Comparison of ENCODE assay signal across 7 mouse cellular contexts in the genomic region with DNA sequence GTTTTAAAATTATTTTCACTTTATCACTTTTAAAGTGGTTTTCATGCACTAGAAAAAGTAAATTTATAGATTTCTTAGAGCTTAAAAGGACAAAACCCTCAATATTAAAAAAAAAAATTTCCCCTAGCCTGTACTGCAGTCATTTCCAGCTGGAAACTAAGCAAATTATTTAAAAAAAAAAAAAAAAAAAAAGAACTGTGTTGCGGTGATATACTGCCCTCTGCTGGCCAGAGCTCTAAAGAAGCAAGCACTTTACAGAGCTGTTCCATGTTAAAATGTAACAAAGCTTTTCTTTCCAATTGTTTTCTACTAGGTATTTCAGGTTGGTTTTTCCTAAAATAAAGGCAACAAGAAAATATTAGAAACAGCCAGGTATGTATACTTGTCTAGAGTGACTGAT. TPM values are rescaled to one million over a fixed set of nuclear protein-coding genes. Genes with fewer than 3 reads are reported as not detected.
DNase-seq lines count a peak whose midpoint lies in the region; TF ChIP-seq lines count a peak whose summit lies in the region.

No protein-coding gene starts in this region.

- intact Hi-C loops in left cerebral cortex, postnatal 4 days (cut with DNase I), result no loop called here

- H3K4me3 ChIP-seq in ES-E14 (ENCODE audit: insufficient read depth in 1 of 2, low read depth in 1 of 2, low read length in 2 of 2, poor library complexity in 1 of 2, severe bottlenecking in 1 of 2), result no peak overlapping the region

- peak; percentile 45 to 53 for DNase-seq in left cerebral cortex, adult 18-20 months (ENCODE audit: low spot score in 2 of 2)
- no peak for DNase-seq in left cerebral cortex, adult 11 months (ENCODE audit: low spot score)
- DNase-seq in ES-E14 (ENCODE audit: low read depth, low spot score), result no peak
- DNase-seq in adrenal gland, adult 8-10 months, result peak; percentile 7
- DNase-seq in embryo, embryonic 9.5 days (ENCODE audit: extremely low spot score), result peak; percentile 6
- DNase-seq in left cerebral cortex, postnatal 4 days, result peak; percentile 40
- DNase-seq in spleen, postnatal 14 days (ENCODE audit: low spot score in 2 of 2), result peak; percentile 9 to 40

- H3K27ac ChIP-seq in ES-E14 (ENCODE audit: insufficient read depth, low read depth, low read length, poor library complexity, severe bottlenecking), result no peak overlapping the region

- in situ Hi-C loops in ES-E14 (cut with MboI; ENCODE audit: low sequenced_read_pairs in 2 of 2, unreplicated experiment in 2 of 2), result loop anchor here (25.0 kb wide), 1 partner anchor 419 kb away; no protein-coding TSS in a partner anchor

- no peaks in the 10 kb centered on the region for H3K4me1 ChIP-seq in ES-E14 (ENCODE audit: control insufficient read depth in 2 of 2, insufficient read depth in 2 of 2, low read length in 2 of 2, poor library complexity in 1 of 2)

- H3K9ac ChIP-seq in ES-E14 (ENCODE audit: insufficient read depth, low read depth, low read length, poor library complexity, severe bottlenecking), result no peak overlapping the region

- H3K36me3 ChIP-seq in ES-E14 (ENCODE audit: control insufficient read depth, insufficient read depth, low read length, poor library complexity, severe bottlenecking), result no peaks in the 10 kb centered on the region

- no peaks in the 10 kb centered on the region for H3K9me3 ChIP-seq in ES-E14 (ENCODE audit: control insufficient read depth, insufficient read depth, low read depth, low read length)

TF ChIP-seq in ES-E14, 5 proteins besides CTCF, POLR2A, EP300 and RAD21:
- 0 out of 2 replicates have a peak, but pooled peaks have one; percentile 23 for TF ChIP-seq ZC3H11A (IDR thresholded peaks at IDR 0.05; ENCODE audit: borderline replicate concordance, low read depth, low read length)
- no peak for TF ChIP-seq MAFK (IDR thresholded peaks at IDR 0.05; ENCODE audit: insufficient read depth, low read depth, low read length)
- TF ChIP-seq ZNF384 (IDR thresholded peaks at IDR 0.05; ENCODE audit: low read depth, low read length), result peak; percentile 98

RNA-seq across cellular contexts. Expression of gene Gpr82, which starts 4.4 kb away (rescaled TPM):
- not detected for total RNA-seq in left cerebral cortex, adult 18-20 months (2021)
- not detected in 2 replicates for total RNA-seq in ES-E14 (2012; rRNA removed)
- not detected for total RNA-seq in adrenal gland, adult 8-10 months (2022)
- not detected for total RNA-seq in left cerebral cortex, postnatal 4 days (2021)

RNA-seq across cellular contexts. Expression of gene Gpr34, which starts 24.8 kb away (rescaled TPM):
- total RNA-seq in left cerebral cortex, adult 18-20 months (2021), result 10 to 100 TPM; 10.8 to 17.5 TPM
- not detected in 2 replicates for total RNA-seq in ES-E14 (2012; rRNA removed)
- total RNA-seq in adrenal gland, adult 8-10 months (2022), result 1 to 10 TPM; 1.0 to 4.6 (median 2.2) TPM
- total RNA-seq in left cerebral cortex, postnatal 4 days (2021), result 1 to 10 TPM; 4.0 to 4.1 TPM

Comparison
In these comparisons a context has a peak if more than half of its experiments do, and no peak if none do; other contexts are left out.
1. DNase-seq: peak in left cerebral cortex, adult 18-20 months (2 of 2), adrenal gland, adult 8-10 months (single experiment), embryo, embryonic 9.5 days (single experiment), left cerebral cortex, postnatal 4 days (single experiment) and spleen, postnatal 14 days (2 of 2); none in left cerebral cortex, adult 11 months (single experiment) and ES-E14 (single experiment).